Mouse (Mus musculus) liver, embryonic 15.5 days (tissue): Measurements from ENCODE around the gene Myh13. TPM values are rescaled to one million over a fixed set of nuclear protein-coding genes. Genes with fewer than 3 reads are reported as not detected.

Experiments used
- ATAC-seq: fragments of 200-750 bp; cut with Nextera tagmentation; 2 replicates; pipeline ENCODE4 v1.8.0; 2017; ENCODE audit warnings: moderate number of reproducible peaks, mild to moderate bottlenecking, moderate library complexity; ENCODE audit not compliant: insufficient read depth
- H3K27ac ChIP-seq: fragments of 300-500 bp; sonication (generic); replicated peaks from 2 replicates; pipeline ENCODE4 v1.5.1; 2015; ENCODE audit warnings: mild to moderate bottlenecking, inconsistent platforms
- H3K27me3 ChIP-seq: fragments of 300-500 bp; sonication (generic); 2 replicates; pipeline ENCODE4 v1.6.1; 2015; ENCODE audit warnings: mild to moderate bottlenecking, inconsistent platforms
- H3K36me3 ChIP-seq: fragments of 300-500 bp; sonication (generic); replicated peaks from 2 replicates; pipeline ENCODE4 v1.6.1; 2015; ENCODE audit warnings: moderate library complexity, mild to moderate bottlenecking, inconsistent platforms
- H3K4me1 ChIP-seq: fragments of 300-500 bp; sonication (generic); replicated peaks from 2 replicates; pipeline ENCODE4 v1.6.1; 2015; ENCODE audit warnings: inconsistent platforms
- H3K4me2 ChIP-seq: fragments of 300-500 bp; sonication (generic); 2 replicates; pipeline ENCODE4 v1.6.1; 2015; ENCODE audit warnings: moderate library complexity, mild to moderate bottlenecking, inconsistent platforms
- H3K4me3 ChIP-seq: fragments of 300-500 bp; sonication (generic); replicated peaks from 2 replicates; pipeline ENCODE4 v1.5.1; 2015; ENCODE audit warnings: mild to moderate bottlenecking, inconsistent platforms
- H3K9ac ChIP-seq: fragments of 300-500 bp; sonication (generic); 2 replicates; pipeline ENCODE4 v1.6.1; 2015; ENCODE audit warnings: moderate library complexity, mild to moderate bottlenecking, inconsistent platforms
- H3K9me3 ChIP-seq: fragments of 300-500 bp; sonication (generic); replicated peaks from 2 replicates; pipeline ENCODE4 v1.6.1; 2016; ENCODE audit warnings: inconsistent platforms
- WGBS: fragments of 180-500 bp; shearing (Covaris S2); methylation state at CpG from one replicate; pipeline ENCODE4 v1.1.7; 2015; ENCODE audit warnings: mixed read lengths; ENCODE audit not compliant: insufficient replicate concordance; 5-methylcytosine and 5-hydroxymethylcytosine counted together
- polyA plus RNA-seq: library from polyadenylated mRNA; unstranded; fragments of >200 nt; fragmentation: Nextera tagmentation; extraction: Ambion mirVana; gene quantifications from 2 replicates; pipeline ENCODE4 v1.2.1, GENCODE M21; 2015

The Myh13 gene
- polyA plus RNA-seq = not detected in 2 replicates

DNA sequence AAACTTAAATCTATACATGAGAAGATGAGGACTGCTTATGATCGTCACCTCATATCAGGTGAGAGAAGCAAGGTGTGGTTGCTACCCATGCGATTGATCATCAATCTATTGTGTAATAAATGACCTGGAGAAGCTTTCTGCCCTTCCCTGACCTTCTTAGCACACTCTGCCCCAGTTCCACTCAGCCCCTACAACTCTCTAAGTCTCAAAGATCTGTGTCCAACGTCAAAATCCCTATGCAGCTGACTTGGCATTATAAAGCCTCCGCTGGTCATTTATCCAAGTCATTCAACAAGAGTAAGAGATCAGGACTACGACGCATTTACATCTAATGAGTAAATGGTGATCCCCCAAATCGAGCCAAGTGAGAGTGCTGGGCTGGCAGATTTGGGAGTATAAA lies at the start of gene Myh13:
Myh13 (plus strand) TSS at position 301 of the 400 bp plus-strand sequence.
- no peak for ATAC-seq
- Histone ChIP-seq H3K27ac (no peak within 1 kb of the TSS), H3K9me3 (no peaks in the 10 kb centered on the region), H3K9ac (no peak within 1 kb of the TSS), H3K36me3 (no peaks in the 10 kb centered on the region), H3K4me2 (no peak within 1 kb of the TSS), H3K4me3 (no peak within 1 kb of the TSS), H3K4me1 (no peaks in the 10 kb centered on the region), H3K27me3 (no peaks in the 10 kb centered on the region)
- WGBS = 63% methylated on average over 7 of the region's 7 CpGs

DNA sequence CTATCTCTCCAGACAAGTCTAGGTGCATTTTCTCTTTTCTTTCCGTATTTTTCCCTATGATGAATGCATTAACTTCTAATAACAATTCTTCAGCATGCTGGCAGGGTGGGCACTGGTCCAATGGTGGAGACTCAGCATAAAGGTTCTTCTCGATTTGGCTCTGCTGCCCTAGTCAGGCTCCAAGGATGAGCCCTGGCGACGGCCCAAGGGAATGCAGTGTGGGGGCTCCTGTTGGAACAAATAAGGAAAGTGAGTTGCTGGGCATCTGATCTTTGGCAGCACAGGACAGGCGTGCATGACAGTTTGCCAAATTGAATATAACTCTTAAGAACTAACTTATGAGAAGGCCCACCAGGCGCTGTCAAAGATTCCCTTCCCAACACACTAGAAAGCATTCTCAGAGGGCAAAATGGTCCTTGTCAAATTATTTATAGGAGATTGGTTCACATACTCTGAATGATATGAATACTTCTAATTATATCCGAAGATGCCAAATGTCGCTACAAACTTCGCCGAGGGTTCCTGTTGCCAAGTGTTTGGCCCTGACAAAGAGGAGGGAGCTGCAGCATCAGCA lies 44.8 kb upstream of the Myh13 start, which contains the start of gene Myh8:
Myh8 (plus strand) TSS at position 524 of the 574 bp plus-strand sequence.
- no peak within 1 kb of the TSS for H3K9ac ChIP-seq
- no peak for ATAC-seq
- 69% methylated on average over 10 of the region's 10 CpGs for WGBS

DNA sequence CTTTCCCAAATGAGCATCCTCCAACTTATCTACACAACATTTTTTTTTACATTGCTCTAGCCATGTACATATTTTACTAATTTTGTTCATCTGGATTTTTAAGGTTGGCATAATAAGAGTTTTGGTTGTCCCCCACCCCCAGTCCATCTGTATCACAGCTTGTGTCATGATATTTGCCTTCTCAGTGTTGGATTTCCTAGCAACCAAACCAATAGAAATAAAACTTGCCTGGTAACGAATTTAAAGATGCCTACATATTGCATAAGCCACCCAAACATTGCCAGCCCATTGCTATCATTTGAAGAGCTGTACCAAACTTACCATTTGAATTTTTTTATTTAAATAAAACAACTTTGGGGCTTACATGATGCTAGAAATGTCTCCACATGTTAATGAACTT lies 28.0 kb upstream of the Myh13 start:
- Histone ChIP-seq H3K4me2 (no peak overlapping the region), H3K9ac (no peak overlapping the region), H3K4me1 (no peaks in the 10 kb centered on the region), H3K4me3 (no peak overlapping the region), H3K27ac (no peak overlapping the region), H3K9me3 (no peaks in the 10 kb centered on the region), H3K36me3 (no peaks in the 10 kb centered on the region), H3K27me3 (no peaks in the 10 kb centered on the region)
- ATAC-seq = no peak
- 40% methylated on average over 1 of the region's 1 CpGs for WGBS

More for the DNA sequence above, 44.8 kb upstream of the Myh13 start, which contains the start of gene Myh8:
- no peaks in the 10 kb centered on the region for H3K27me3 ChIP-seq
- H3K4me1 ChIP-seq = no peaks in the 10 kb centered on the region
- H3K9me3 ChIP-seq = no peaks in the 10 kb centered on the region
- H3K27ac ChIP-seq = no peak within 1 kb of the TSS
- no peak within 1 kb of the TSS for H3K4me3 ChIP-seq
- H3K36me3 ChIP-seq = no peaks in the 10 kb centered on the region
- H3K4me2 ChIP-seq = no peak within 1 kb of the TSS

DNA sequence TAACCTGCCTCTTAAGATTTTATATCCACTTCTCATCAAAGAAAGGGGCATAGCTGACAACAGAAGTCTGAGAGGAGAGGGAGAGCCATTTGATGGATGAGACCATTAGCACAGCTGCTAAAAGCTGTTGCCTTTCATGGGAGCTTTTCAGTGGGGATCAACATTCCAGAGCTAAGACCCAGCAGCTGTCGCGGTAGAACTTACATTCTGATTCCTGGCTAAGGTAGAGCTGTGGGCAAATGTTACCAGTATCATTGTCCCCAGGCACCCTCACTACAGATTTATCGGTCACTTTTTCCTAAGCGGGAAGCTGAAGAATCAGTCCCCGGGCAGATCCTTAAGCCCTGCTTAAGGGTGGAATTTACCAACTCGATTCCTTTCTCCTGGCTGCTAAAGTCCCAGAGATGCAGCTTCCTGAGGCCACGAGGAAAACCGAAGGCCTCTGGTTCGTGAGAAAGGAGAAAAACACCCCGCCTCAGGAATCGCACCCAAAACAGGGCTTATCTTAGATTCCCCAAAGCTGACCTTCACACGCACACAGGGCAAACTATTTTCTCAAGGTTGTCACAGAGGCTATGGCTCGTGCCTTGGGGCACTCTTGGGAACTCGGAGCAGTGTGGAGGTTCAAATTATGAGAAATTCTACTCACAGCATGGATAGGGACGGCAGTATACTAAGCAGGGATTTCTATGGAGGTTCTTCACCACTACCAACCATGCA lies 7.6 kb upstream of the Myh13 start:
- Histone ChIP-seq H3K36me3 (no peaks in the 10 kb centered on the region), H3K4me1 (no peaks in the 10 kb centered on the region), H3K27ac (no peak overlapping the region), H3K27me3 (no peaks in the 10 kb centered on the region), H3K4me2 (no peak overlapping the region), H3K9me3 (no peaks in the 10 kb centered on the region), H3K4me3 (no peak overlapping the region), H3K9ac (no peak overlapping the region)
- WGBS = 43% methylated on average over 15 of the region's 15 CpGs
- ATAC-seq = no peak

DNA sequence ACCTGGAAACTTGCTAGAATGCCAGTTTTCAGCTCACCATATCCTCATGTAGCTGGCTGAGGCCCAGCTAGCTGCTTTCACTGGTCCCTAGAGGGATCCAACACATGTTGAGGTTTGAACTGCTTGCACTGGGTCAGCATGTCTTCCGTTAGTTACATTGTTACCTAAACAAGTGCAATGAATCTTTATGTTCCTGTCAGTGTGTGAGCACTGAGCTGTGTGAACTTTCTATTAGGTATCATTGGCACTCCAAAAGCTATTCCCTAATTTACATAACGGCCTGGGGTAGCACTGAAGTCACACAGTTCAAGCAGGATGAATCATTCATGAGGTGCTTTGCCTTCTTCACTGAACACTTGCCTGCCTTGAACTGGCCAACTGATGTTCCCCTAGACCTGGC lies 5.1 kb downstream of the Myh13 start:
- Histone ChIP-seq H3K9ac (no peak overlapping the region), H3K4me3 (no peak overlapping the region), H3K9me3 (no peaks in the 10 kb centered on the region), H3K4me2 (no peak overlapping the region), H3K27me3 (no peaks in the 10 kb centered on the region), H3K27ac (no peak overlapping the region), H3K4me1 (no peaks in the 10 kb centered on the region), H3K36me3 (no peaks in the 10 kb centered on the region)
- ATAC-seq = no peak
- WGBS = 55% methylated on average over 2 of the region's 2 CpGs

DNA sequence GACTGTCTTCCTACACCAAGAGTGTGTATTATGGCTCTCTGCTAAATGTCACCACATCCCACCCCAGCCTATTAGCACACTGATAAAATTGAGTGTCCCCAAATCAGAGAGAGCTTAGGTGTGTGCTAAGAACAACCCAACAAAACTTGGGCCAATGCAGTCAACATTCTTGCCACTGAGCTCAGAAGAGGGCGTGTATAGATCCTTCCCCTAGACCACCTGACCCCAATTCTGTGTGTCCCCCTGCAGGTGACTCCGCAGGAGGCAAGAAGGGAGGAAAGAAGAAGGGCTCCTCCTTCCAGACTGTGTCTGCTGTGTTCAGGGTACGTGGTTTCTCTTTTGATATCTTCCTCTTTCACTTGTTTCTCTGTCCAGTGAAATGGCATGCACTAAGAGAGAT lies 23.1 kb downstream of the Myh13 start:
- Histone ChIP-seq H3K9me3 (no peaks in the 10 kb centered on the region), H3K4me2 (no peak overlapping the region), H3K36me3 (no peaks in the 10 kb centered on the region), H3K4me3 (no peak overlapping the region), H3K9ac (no peak overlapping the region), H3K27ac (no peak overlapping the region), H3K27me3 (no peaks in the 10 kb centered on the region), H3K4me1 (no peaks in the 10 kb centered on the region)
- ATAC-seq = no peak
- WGBS = 42% methylated on average over 3 of the region's 3 CpGs

DNA sequence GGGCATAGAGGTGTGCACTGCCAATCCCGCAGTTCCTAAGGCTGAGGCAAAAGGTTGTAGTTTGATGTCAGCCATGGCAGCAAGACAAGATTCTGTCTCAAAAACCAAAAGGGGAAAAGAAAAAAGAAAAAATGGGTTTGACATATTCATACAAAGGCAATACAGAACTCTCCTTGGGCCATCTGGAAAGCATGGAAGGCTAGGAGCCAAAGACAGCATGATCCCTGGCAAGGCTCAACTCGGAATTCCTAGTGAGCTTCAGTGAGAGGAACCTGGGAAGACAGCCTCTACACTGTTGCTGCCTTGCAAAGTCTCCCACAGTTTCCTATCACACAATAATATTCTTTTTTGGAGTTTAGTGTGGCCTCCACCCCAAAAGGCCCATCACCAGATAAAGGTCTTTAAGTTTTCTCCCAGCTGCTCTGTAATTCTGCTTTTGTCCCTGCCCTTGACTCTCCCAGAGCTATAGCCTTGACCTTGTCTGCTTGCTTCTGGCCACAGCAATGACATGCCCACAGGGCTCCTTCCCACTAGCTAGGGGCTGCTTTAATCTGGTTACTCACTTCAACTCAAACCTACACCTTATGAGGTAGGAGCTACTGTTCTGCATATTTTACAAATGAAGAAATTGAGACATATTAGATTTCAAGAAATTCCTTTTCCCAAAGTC lies 23.9 kb downstream of the Myh13 start:
- Histone ChIP-seq H3K27ac (no peak overlapping the region), H3K36me3 (no peaks in the 10 kb centered on the region), H3K4me2 (no peak overlapping the region), H3K27me3 (no peaks in the 10 kb centered on the region), H3K9ac (no peak overlapping the region), H3K4me1 (no peaks in the 10 kb centered on the region), H3K9me3 (no peaks in the 10 kb centered on the region), H3K4me3 (no peak overlapping the region)
- ATAC-seq = no peak
- WGBS = 39% methylated on average over 2 of the region's 2 CpGs

DNA sequence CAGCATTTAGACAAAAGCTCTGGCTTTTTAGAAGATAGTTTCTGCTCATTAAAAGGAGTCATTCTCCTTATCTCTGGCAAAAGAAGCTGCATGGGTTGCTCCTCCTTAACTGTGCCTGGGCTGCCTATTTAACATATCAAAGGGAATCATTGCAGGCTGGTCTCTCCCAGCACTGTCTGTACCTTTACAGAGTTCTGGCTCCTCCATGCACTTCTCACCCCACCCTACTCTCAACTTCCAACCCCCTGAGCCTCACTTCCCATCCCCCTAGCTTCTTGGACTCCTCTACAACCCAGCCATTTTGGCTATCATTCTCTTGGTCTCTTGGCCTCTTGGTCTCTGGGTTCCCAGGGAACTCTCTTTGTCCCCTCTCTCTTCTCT lies 24.4 kb downstream of the Myh13 start:
- H3K27ac ChIP-seq = no peak overlapping the region
- H3K9ac ChIP-seq = no peak overlapping the region
- no peak overlapping the region for H3K4me3 ChIP-seq
- H3K4me1 ChIP-seq = no peaks in the 10 kb centered on the region
- H3K4me2 ChIP-seq = no peak overlapping the region
- no peaks in the 10 kb centered on the region for H3K9me3 ChIP-seq
- H3K36me3 ChIP-seq = no peaks in the 10 kb centered on the region
- H3K27me3 ChIP-seq = no peaks in the 10 kb centered on the region
- ATAC-seq = no peak

DNA sequence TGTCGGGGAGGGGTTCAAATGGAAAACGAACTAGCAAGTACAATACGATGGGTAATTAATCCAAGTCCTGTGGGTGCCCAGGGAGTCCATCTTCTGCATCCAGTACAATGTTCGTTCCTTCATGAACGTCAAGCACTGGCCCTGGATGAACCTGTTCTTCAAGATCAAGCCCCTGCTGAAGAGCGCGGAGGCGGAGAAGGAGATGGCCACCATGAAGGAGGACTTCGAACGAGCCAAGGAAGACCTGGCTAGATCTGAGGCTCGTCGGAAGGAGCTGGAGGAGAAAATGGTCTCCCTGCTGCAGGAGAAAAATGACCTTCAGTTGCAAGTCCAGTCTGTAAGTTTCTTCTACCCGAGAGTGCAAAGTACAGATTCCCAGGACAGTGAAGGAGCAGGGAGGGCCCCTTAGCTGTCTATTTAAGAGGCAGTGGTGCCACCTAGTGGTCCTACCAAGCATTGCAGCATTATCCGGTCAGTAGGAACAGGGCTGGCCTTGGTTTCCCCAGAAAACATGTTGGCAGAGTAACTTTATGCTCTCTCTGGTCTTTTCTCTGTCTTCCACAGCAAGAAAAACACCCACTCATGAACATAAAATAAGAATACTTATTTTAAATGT lies 28.8 kb downstream of the Myh13 start:
- H3K27ac ChIP-seq = no peak overlapping the region
- H3K4me3 ChIP-seq = no peak overlapping the region
- no peak overlapping the region for H3K4me2 ChIP-seq
- H3K9ac ChIP-seq = no peak overlapping the region
- H3K9me3 ChIP-seq = no peaks in the 10 kb centered on the region
- ATAC-seq = no peak
- H3K4me1 ChIP-seq = no peaks in the 10 kb centered on the region
- WGBS = 44% methylated on average over 14 of the region's 14 CpGs
- no peaks in the 10 kb centered on the region for H3K27me3 ChIP-seq
- no peaks in the 10 kb centered on the region for H3K36me3 ChIP-seq

DNA sequence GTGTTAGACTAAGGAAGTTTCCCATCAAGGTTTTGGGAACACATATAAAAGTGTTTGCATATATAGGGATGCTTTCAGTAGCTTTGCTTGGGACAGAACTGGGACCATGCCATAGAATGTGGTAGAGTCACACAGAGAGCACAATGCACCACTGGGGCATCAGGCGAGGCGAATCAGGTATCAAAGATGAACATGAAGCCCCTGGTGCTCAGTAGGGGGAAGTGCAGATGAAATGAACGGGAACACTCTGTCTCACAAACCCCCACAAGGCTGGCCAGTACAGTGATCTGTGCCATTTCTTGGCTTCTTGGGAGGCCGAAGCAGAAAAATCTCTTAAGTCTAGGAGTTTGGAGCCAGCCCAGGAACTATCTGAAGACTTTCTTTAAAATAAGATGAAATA lies 31.6 kb downstream of the Myh13 start:
- H3K4me2 ChIP-seq = no peak overlapping the region
- H3K9ac ChIP-seq = no peak overlapping the region
- no peak overlapping the region for H3K4me3 ChIP-seq
- no peak overlapping the region for H3K27ac ChIP-seq
- no peaks in the 10 kb centered on the region for H3K4me1 ChIP-seq
- WGBS = 36% methylated on average over 4 of the region's 4 CpGs
- no peaks in the 10 kb centered on the region for H3K9me3 ChIP-seq
- no peaks in the 10 kb centered on the region for H3K27me3 ChIP-seq
- no peaks in the 10 kb centered on the region for H3K36me3 ChIP-seq
- no peak for ATAC-seq

DNA sequence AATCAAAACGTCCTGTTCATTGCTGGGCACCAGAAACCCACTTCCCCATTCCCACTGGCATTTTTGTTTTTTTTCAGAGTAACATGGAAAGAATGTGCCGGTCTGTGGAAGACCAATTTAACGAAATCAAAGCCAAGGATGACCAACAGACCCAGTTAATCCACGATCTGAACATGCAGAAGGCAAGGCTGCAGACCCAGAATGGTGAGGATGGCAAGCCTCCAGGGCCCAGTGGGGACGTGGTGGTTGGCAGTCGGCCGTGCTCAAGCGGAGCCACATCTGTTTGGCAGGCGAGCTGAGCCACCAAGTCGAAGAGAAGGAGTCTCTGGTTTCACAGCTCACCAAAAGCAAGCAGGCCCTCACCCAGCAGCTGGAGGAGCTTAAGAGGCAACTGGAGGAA lies 36.6 kb downstream of the Myh13 start:
- 52% methylated on average over 10 of the region's 10 CpGs for WGBS

More for the DNA sequence above, 36.6 kb downstream of the Myh13 start:
- Histone ChIP-seq H3K27ac (no peak overlapping the region), H3K4me2 (no peak overlapping the region), H3K9ac (no peak overlapping the region), H3K4me3 (no peak overlapping the region), H3K36me3 (no peaks in the 10 kb centered on the region), H3K4me1 (no peaks in the 10 kb centered on the region), H3K9me3 (no peaks in the 10 kb centered on the region), H3K27me3 (no peaks in the 10 kb centered on the region)
- ATAC-seq = no peak
